14 mouse cellular contexts compared by ENCODE assay signal in the genomic region with DNA sequence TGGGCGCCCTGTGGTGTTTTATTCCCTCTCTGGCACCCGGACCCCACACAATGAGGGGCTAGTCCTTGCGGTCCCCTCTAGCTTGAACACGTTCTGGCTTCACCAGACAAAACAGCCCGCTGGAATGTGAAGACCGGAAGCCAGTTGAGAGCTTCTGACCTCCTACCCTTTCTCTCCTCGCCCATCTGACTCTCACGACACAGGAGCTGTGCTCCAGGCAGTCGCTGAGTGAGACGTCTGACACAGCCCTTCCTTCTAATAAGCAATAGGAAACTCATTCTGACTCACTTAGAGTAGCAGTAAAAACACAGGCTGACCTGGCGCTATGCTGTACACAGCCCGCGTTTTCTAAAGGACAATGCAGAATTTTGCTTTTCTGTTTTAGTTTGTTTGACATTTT. TPM values are rescaled to one million over a fixed set of nuclear protein-coding genes. Genes with fewer than 3 reads are reported as not detected.
DNase-seq lines count a peak whose midpoint lies in the region; ATAC-seq and TF ChIP-seq lines count a peak whose summit lies in the region.
"Had no signal": no experiment of that assay in that cellular context is flagged by ENCODE, and none has a peak within 500 bp of the region (broad histone marks: within the 10 kb centered on the region; RNA-seq: fewer than 3 reads in every experiment).

No protein-coding gene starts in this region.

- ATAC-seq in lung, embryonic 14.5 days (ENCODE audit: insufficient read depth): peak; percentile 21; the same call in 1 of the 2 replicates
- ATAC-seq in embryonic facial prominence, embryonic 12.5 days (ENCODE audit: insufficient number of reproducible peaks, insufficient read depth, low FRiP score, low TSS enrichment): 0 out of 2 replicates have a peak, but pooled peaks have one; percentile 32
- ATAC-seq in stomach, postnatal 0 days (ENCODE audit: low FRiP score, low TSS enrichment): peak; percentile 50
- no peak for ATAC-seq in midbrain, embryonic 14.5 days (ENCODE audit: low FRiP score, low TSS enrichment)
- ATAC-seq in midbrain, embryonic 13.5 days: no peak

- no peak for TF ChIP-seq POLR2A in lung, adult 2 months (IDR thresholded peaks at IDR 0.05; ENCODE audit: borderline replicate concordance, extremely low read depth, low read depth, low read length)

- no peak for TF ChIP-seq CTCF in gastrocnemius, adult 2 months (IDR thresholded peaks at IDR 0.05)
- no peak for TF ChIP-seq CTCF in lung, embryonic 14.5 days (IDR thresholded peaks at IDR 0.05; ENCODE audit: low read depth)
- TF ChIP-seq CTCF in lung, adult 2 months (IDR thresholded peaks at IDR 0.05; ENCODE audit: insufficient read depth, low read length): no peak
- no peak for TF ChIP-seq CTCF in stomach, postnatal 0 days (IDR thresholded peaks at IDR 0.05; ENCODE audit: low read depth)

- 0 out of 2 replicates have a peak, but pooled peaks cover 3% of the 10 kb centered on the region for H3K36me3 ChIP-seq in lung, embryonic 14.5 days (ENCODE audit: insufficient read depth)
- no peaks in the 10 kb centered on the region for H3K36me3 ChIP-seq in embryonic facial prominence, embryonic 12.5 days
- H3K36me3 ChIP-seq in stomach, postnatal 0 days (ENCODE audit: control insufficient read depth, insufficient read depth, low read length): no peaks in the 10 kb centered on the region
- no peaks in the 10 kb centered on the region for H3K36me3 ChIP-seq in midbrain, embryonic 14.5 days (ENCODE audit: control insufficient read depth, insufficient read depth, low read length)
- no peaks in the 10 kb centered on the region for H3K36me3 ChIP-seq in midbrain, embryonic 13.5 days
- H3K36me3 ChIP-seq: limb, embryonic 10.5 days; neural tube, embryonic 15.5 days; stomach, embryonic 15.5 days had no signal

- H3K27me3 ChIP-seq in lung, embryonic 14.5 days (ENCODE audit: insufficient read depth, low read length): no peaks in the 10 kb centered on the region
- H3K27me3 ChIP-seq in embryonic facial prominence, embryonic 12.5 days: no peaks in the 10 kb centered on the region
- H3K27me3 ChIP-seq in stomach, postnatal 0 days (ENCODE audit: control insufficient read depth, insufficient read depth, low read length): no peaks in the 10 kb centered on the region
- H3K27me3 ChIP-seq in midbrain, embryonic 14.5 days (ENCODE audit: control insufficient read depth, insufficient read depth, low read length): no peaks in the 10 kb centered on the region
- H3K27me3 ChIP-seq in midbrain, embryonic 13.5 days: no peaks in the 10 kb centered on the region
- H3K27me3 ChIP-seq: neural tube, embryonic 15.5 days; stomach, embryonic 15.5 days had no signal

- H3K9me3 ChIP-seq in lung, embryonic 14.5 days (ENCODE audit: low read depth, low read length): no peaks in the 10 kb centered on the region
- peaks cover 4% of the 10 kb centered on the region; the same call in 1 of the 2 replicates for H3K9me3 ChIP-seq in embryonic facial prominence, embryonic 12.5 days
- no peaks in the 10 kb centered on the region for H3K9me3 ChIP-seq in stomach, postnatal 0 days (ENCODE audit: control insufficient read depth, low read length)
- no peaks in the 10 kb centered on the region for H3K9me3 ChIP-seq in midbrain, embryonic 14.5 days (ENCODE audit: control insufficient read depth, low read length)
- no peaks in the 10 kb centered on the region for H3K9me3 ChIP-seq in midbrain, embryonic 13.5 days
- H3K9me3 ChIP-seq: limb, embryonic 10.5 days; neural tube, embryonic 15.5 days; stomach, embryonic 15.5 days had no signal

- WGBS in lung, embryonic 14.5 days: 38% methylated on average over 13 of the region's 13 CpGs
- 29% methylated on average over 13 of the region's 13 CpGs for WGBS in lung, adult 2 months
- WGBS in embryonic facial prominence, embryonic 12.5 days: 33% methylated on average over 13 of the region's 13 CpGs
- WGBS in stomach, postnatal 0 days: 44% methylated on average over 13 of the region's 13 CpGs
- 67% methylated on average over 13 of the region's 13 CpGs for WGBS in midbrain, embryonic 14.5 days
- 70% methylated on average over 13 of the region's 13 CpGs for WGBS in midbrain, embryonic 13.5 days

- no peak for TF ChIP-seq EP300 in stomach, postnatal 0 days (optimal IDR thresholded peaks at IDR 0.05)

- intact Hi-C loops in gastrocnemius, adult 2 months (cut with DNase I): no loop called here

- no peak overlapping the region for H3K4me2 ChIP-seq in lung, embryonic 14.5 days
- H3K4me2 ChIP-seq in embryonic facial prominence, embryonic 12.5 days (replicated peaks): 0 out of 2 replicates have a peak overlapping the region, but pooled peaks have one; percentile 13
- no peak overlapping the region for H3K4me2 ChIP-seq in stomach, postnatal 0 days (replicated peaks; ENCODE audit: low read depth)
- H3K4me2 ChIP-seq in midbrain, embryonic 14.5 days (ENCODE audit: low read length): no peak overlapping the region
- no peak overlapping the region for H3K4me2 ChIP-seq in midbrain, embryonic 13.5 days (replicated peaks)
- H3K4me2 ChIP-seq: neural tube, embryonic 15.5 days; stomach, embryonic 15.5 days had no signal

- no peak for DNase-seq in gastrocnemius, adult 2 months
- DNase-seq in gastrocnemius, adult 18-20 months (ENCODE audit: low spot score): no peak
- peak; percentile 56 for DNase-seq in lung, embryonic 14.5 days
- no peak for DNase-seq in lung, adult 2 months
- DNase-seq in stomach, postnatal 0 days (ENCODE audit: low spot score): no peak
- no peak for DNase-seq in midbrain, embryonic 14.5 days
- DNase-seq: cerebellum, adult 9-10 months; kidney, adult 9 months; layer of hippocampus, adult 9-11 months had no signal

- no peaks in the 10 kb centered on the region for H3K4me1 ChIP-seq in lung, embryonic 14.5 days (ENCODE audit: insufficient read depth)
- H3K4me1 ChIP-seq in lung, adult 2 months (ENCODE audit: control insufficient read depth, insufficient read depth, low read length): peaks cover 29% of the 10 kb centered on the region
- peaks cover 9% of the 10 kb centered on the region for H3K4me1 ChIP-seq in embryonic facial prominence, embryonic 12.5 days
- no peaks in the 10 kb centered on the region; the same call in 1 of the 2 replicates for H3K4me1 ChIP-seq in stomach, postnatal 0 days (replicated peaks; ENCODE audit: control insufficient read depth, insufficient read depth)
- H3K4me1 ChIP-seq in midbrain, embryonic 14.5 days (ENCODE audit: control insufficient read depth, insufficient read depth, low read length): no peaks in the 10 kb centered on the region
- no peaks in the 10 kb centered on the region for H3K4me1 ChIP-seq in midbrain, embryonic 13.5 days (replicated peaks)
- H3K4me1 ChIP-seq: limb, embryonic 10.5 days; neural tube, embryonic 15.5 days had no signal

- peak overlapping the region; percentile 40 for H3K4me3 ChIP-seq in gastrocnemius, adult 2 months
- H3K4me3 ChIP-seq in lung, embryonic 14.5 days (ENCODE audit: low read depth, low read length): no peak overlapping the region
- H3K4me3 ChIP-seq in lung, adult 2 months (replicated peaks; ENCODE audit: extremely low read depth, low read depth, low read length): no peak overlapping the region
- H3K4me3 ChIP-seq in embryonic facial prominence, embryonic 12.5 days: no peak overlapping the region
- no peak overlapping the region for H3K4me3 ChIP-seq in stomach, postnatal 0 days (ENCODE audit: low read depth, low read length)
- no peak overlapping the region for H3K4me3 ChIP-seq in midbrain, embryonic 14.5 days (replicated peaks; ENCODE audit: low read depth, low read length)
- no peak overlapping the region for H3K4me3 ChIP-seq in midbrain, embryonic 13.5 days (replicated peaks)
- H3K4me3 ChIP-seq: limb, embryonic 10.5 days; neural tube, embryonic 15.5 days; stomach, embryonic 15.5 days had no signal

- H3K9ac ChIP-seq in lung, embryonic 14.5 days: no peak overlapping the region
- no peak overlapping the region for H3K9ac ChIP-seq in embryonic facial prominence, embryonic 12.5 days
- H3K9ac ChIP-seq in stomach, postnatal 0 days (ENCODE audit: low read length): no peak overlapping the region
- H3K9ac ChIP-seq in midbrain, embryonic 14.5 days (replicated peaks; ENCODE audit: low read length): no peak overlapping the region
- no peak overlapping the region for H3K9ac ChIP-seq in midbrain, embryonic 13.5 days (replicated peaks)
- H3K9ac ChIP-seq: neural tube, embryonic 15.5 days; stomach, embryonic 15.5 days had no signal

- peak overlapping the region; percentile 77 for H3K27ac ChIP-seq in gastrocnemius, adult 2 months
- no peak overlapping the region for H3K27ac ChIP-seq in lung, embryonic 14.5 days (ENCODE audit: low read depth)
- H3K27ac ChIP-seq in embryonic facial prominence, embryonic 12.5 days: no peak overlapping the region
- peak overlapping the region; percentile 0 for H3K27ac ChIP-seq in stomach, postnatal 0 days (replicated peaks)
- H3K27ac ChIP-seq in midbrain, embryonic 14.5 days (replicated peaks; ENCODE audit: low read depth, low read length): no peak overlapping the region
- no peak overlapping the region for H3K27ac ChIP-seq in midbrain, embryonic 13.5 days
- H3K27ac ChIP-seq: limb, embryonic 10.5 days; neural tube, embryonic 15.5 days; stomach, embryonic 15.5 days had no signal

RNA-seq across cellular contexts. Expression of a gene that starts 17.9 kb away (rescaled TPM):
- total RNA-seq in gastrocnemius, adult 2 months (2021): 100 to 1,000 TPM in 1 of 2 experiments, 10 to 100 TPM in 1; 70.8 to 292 TPM
- 100 to 1,000 TPM; 101 to 168 TPM for total RNA-seq in gastrocnemius, adult 18-20 months (2021)
- polyA plus RNA-seq in lung, embryonic 14.5 days (2014; fragmentation: Nextera tagmentation; extraction: Ambion mirVana): 130 and 135 TPM in 2 replicates
- polyA plus RNA-seq in lung, adult 2 months (2012; rRNA removed): 119 and 148 TPM in 2 replicates
- polyA plus RNA-seq in embryonic facial prominence, embryonic 12.5 days (2016; fragmentation: Nextera tagmentation; extraction: Ambion mirVana): 105 TPM in 2 replicates
- 288 and 298 TPM in 2 replicates for polyA plus RNA-seq in stomach, postnatal 0 days (2015; fragmentation: Nextera tagmentation; extraction: Ambion mirVana)
- polyA plus RNA-seq in midbrain, embryonic 14.5 days (2014; fragmentation: Nextera tagmentation; extraction: Ambion mirVana): 4.8 and 12.7 TPM in 2 replicates
- 17.7 and 19.4 TPM in 2 replicates for polyA plus RNA-seq in midbrain, embryonic 13.5 days (2015; fragmentation: Nextera tagmentation; extraction: Ambion mirVana)

Comparison
In these comparisons a context has a peak if more than half of its experiments do, and no peak if none do; other contexts are left out.
1. H3K27ac ChIP-seq: peak in gastrocnemius, adult 2 months (single experiment) and stomach, postnatal 0 days (single experiment); none in lung, embryonic 14.5 days (single experiment), embryonic facial prominence, embryonic 12.5 days (single experiment), midbrain, embryonic 14.5 days (single experiment) and midbrain, embryonic 13.5 days (single experiment).
2. ATAC-seq: peak in lung, embryonic 14.5 days (single experiment), embryonic facial prominence, embryonic 12.5 days (single experiment) and stomach, postnatal 0 days (single experiment); none in midbrain, embryonic 14.5 days (single experiment) and midbrain, embryonic 13.5 days (single experiment).